Mouse (Mus musculus): ENCODE measurements around the gene Tbc1d14. TPM values are rescaled to one million over a fixed set of nuclear protein-coding genes. Genes with fewer than 3 reads are reported as not detected.

Gene Tbc1d14
- total and polyA plus RNA-seq, 2 experiments from 2014 or later: 3.9 to 8.3 TPM

- 64% methylated on average over 6 of the region's 6 CpGs for WGBS
- no peaks in the 10 kb centered on the region for H3K36me3 ChIP-seq (replicated peaks; ENCODE audit: control insufficient read depth, insufficient read depth, low read length)
- no peak overlapping the region for H3K9ac ChIP-seq (replicated peaks; ENCODE audit: low read depth, low read length)
- DNase-seq (ENCODE audit: low spot score) (no peak), ATAC-seq (ENCODE audit: insufficient read depth, low read depth) (no peak)
- H3K27me3 ChIP-seq (ENCODE audit: control insufficient read depth, insufficient read depth, low read length): no peaks in the 10 kb centered on the region
- no peaks in the 10 kb centered on the region for H3K9me3 ChIP-seq (replicated peaks; ENCODE audit: control insufficient read depth, low read length)
- no peak overlapping the region for H3K27ac ChIP-seq (ENCODE audit: low read depth)
- H3K4me2 ChIP-seq (ENCODE audit: low read depth, low read length): no peak overlapping the region
- 0 out of 2 replicates have a peak, but pooled peaks cover 5% of the 10 kb centered on the region for H3K4me1 ChIP-seq (ENCODE audit: control insufficient read depth, insufficient read depth)
- no peak overlapping the region for H3K4me3 ChIP-seq (ENCODE audit: low read depth, low read length)
- TF ChIP-seq EP300 (IDR thresholded peaks at IDR 0.05; ENCODE audit: low read depth) (no peak), CTCF (IDR thresholded peaks at IDR 0.05; ENCODE audit: low read depth) (no peak; the same call in 1 of the 2 replicates)
Observed at GRCm38 (mm10) chr5:36584299-36584698, 8.8 kb downstream of the Tbc1d14 start.

GRCm38 (mm10) chr5:36581924-36582642 lies 11.0 kb downstream of the Tbc1d14 start:
- no peaks in the 10 kb centered on the region for H3K36me3 ChIP-seq (replicated peaks; ENCODE audit: control insufficient read depth, insufficient read depth, low read length)
- WGBS: 2% methylated on average over 54 of the region's 54 CpGs
- H3K4me3 ChIP-seq (ENCODE audit: low read depth, low read length): peak overlapping the region; percentile 78
- H3K27ac ChIP-seq (ENCODE audit: low read depth): peak overlapping the region; percentile 89
- H3K9me3 ChIP-seq (replicated peaks; ENCODE audit: control insufficient read depth, low read length): no peaks in the 10 kb centered on the region
- peak overlapping the region; percentile 98 for H3K4me2 ChIP-seq (ENCODE audit: low read depth, low read length)
- peak; percentile 99 for ATAC-seq (ENCODE audit: insufficient read depth, low read depth)
- DNase-seq (ENCODE audit: low spot score): peak; percentile 99
- TF ChIP-seq EP300 (IDR thresholded peaks at IDR 0.05; ENCODE audit: low read depth) (no peak; the same call in 1 of the 2 replicates), CTCF (IDR thresholded peaks at IDR 0.05; ENCODE audit: low read depth) (no peak; the same call in 1 of the 2 replicates)
- H3K9ac ChIP-seq (replicated peaks; ENCODE audit: low read depth, low read length): peak overlapping the region; percentile 68
- 0 out of 2 replicates have a peak, but pooled peaks cover 5% of the 10 kb centered on the region for H3K4me1 ChIP-seq (ENCODE audit: control insufficient read depth, insufficient read depth)
- no peaks in the 10 kb centered on the region for H3K27me3 ChIP-seq (ENCODE audit: control insufficient read depth, insufficient read depth, low read length)

GRCm38 (mm10) chr5:36581259-36581923 lies 11.7 kb downstream of the Tbc1d14 start:
- H3K9ac ChIP-seq (replicated peaks; ENCODE audit: low read depth, low read length): peak overlapping the region; percentile 60
- H3K9me3 ChIP-seq (replicated peaks; ENCODE audit: control insufficient read depth, low read length): no peaks in the 10 kb centered on the region
- DNase-seq (ENCODE audit: low spot score): no peak
- H3K36me3 ChIP-seq (replicated peaks; ENCODE audit: control insufficient read depth, insufficient read depth, low read length): no peaks in the 10 kb centered on the region
- H3K4me3 ChIP-seq (ENCODE audit: low read depth, low read length): peak overlapping the region; percentile 78
- TF ChIP-seq EP300 (IDR thresholded peaks at IDR 0.05; ENCODE audit: low read depth): no peak
- ATAC-seq (ENCODE audit: insufficient read depth, low read depth): peak; percentile 2; the same call in 1 of the 2 replicates
- 0 out of 2 replicates have a peak, but pooled peaks cover 5% of the 10 kb centered on the region for H3K4me1 ChIP-seq (ENCODE audit: control insufficient read depth, insufficient read depth)
- no peaks in the 10 kb centered on the region for H3K27me3 ChIP-seq (ENCODE audit: control insufficient read depth, insufficient read depth, low read length)
- peak overlapping the region; percentile 47; the same call in 1 of the 2 replicates for H3K27ac ChIP-seq (ENCODE audit: low read depth)
- WGBS: 3% methylated on average over 38 of the region's 40 CpGs
- peak overlapping the region; percentile 98 for H3K4me2 ChIP-seq (ENCODE audit: low read depth, low read length)

- H3K4me1 ChIP-seq (ENCODE audit: control insufficient read depth, insufficient read depth): peaks cover 15% of the 10 kb centered on the region
- no peak overlapping the region for H3K9ac ChIP-seq (replicated peaks; ENCODE audit: low read depth, low read length)
- no peaks in the 10 kb centered on the region for H3K27me3 ChIP-seq (ENCODE audit: control insufficient read depth, insufficient read depth, low read length)
- no peak for DNase-seq (ENCODE audit: low spot score)
- TF ChIP-seq CTCF (IDR thresholded peaks at IDR 0.05; ENCODE audit: low read depth): no peak
- TF ChIP-seq EP300 (IDR thresholded peaks at IDR 0.05; ENCODE audit: low read depth): no peak
- H3K4me2 ChIP-seq (ENCODE audit: low read depth, low read length): no peak overlapping the region
- no peaks in the 10 kb centered on the region for H3K9me3 ChIP-seq (replicated peaks; ENCODE audit: control insufficient read depth, low read length)
- no peak overlapping the region for H3K4me3 ChIP-seq (ENCODE audit: low read depth, low read length)
- H3K36me3 ChIP-seq (replicated peaks; ENCODE audit: control insufficient read depth, insufficient read depth, low read length): no peaks in the 10 kb centered on the region
- ATAC-seq (ENCODE audit: insufficient read depth, low read depth): no peak
- WGBS: 84% methylated on average over 7 of the region's 7 CpGs
- H3K27ac ChIP-seq (ENCODE audit: low read depth): no peak overlapping the region
Observed at GRCm38 (mm10) chr5:36579967-36580366, 13.1 kb downstream of the Tbc1d14 start.

- 47% methylated on average over 2 of the region's 2 CpGs for WGBS
- Histone ChIP-seq H3K27me3 (ENCODE audit: control insufficient read depth, insufficient read depth, low read length) (no peaks in the 10 kb centered on the region), H3K4me2 (ENCODE audit: low read depth, low read length) (no peak overlapping the region), H3K9me3 (replicated peaks; ENCODE audit: control insufficient read depth, low read length) (no peaks in the 10 kb centered on the region), H3K36me3 (replicated peaks; ENCODE audit: control insufficient read depth, insufficient read depth, low read length) (no peaks in the 10 kb centered on the region), H3K4me3 (ENCODE audit: low read depth, low read length) (no peak overlapping the region), H3K4me1 (ENCODE audit: control insufficient read depth, insufficient read depth) (peaks cover 25% of the 10 kb centered on the region), H3K9ac (replicated peaks; ENCODE audit: low read depth, low read length) (no peak overlapping the region), H3K27ac (ENCODE audit: low read depth) (no peak overlapping the region)
- DNase-seq (ENCODE audit: low spot score) (no peak), ATAC-seq (ENCODE audit: insufficient read depth, low read depth) (no peak)
- TF ChIP-seq EP300 (IDR thresholded peaks at IDR 0.05; ENCODE audit: low read depth): no peak
- TF ChIP-seq CTCF (IDR thresholded peaks at IDR 0.05; ENCODE audit: low read depth): no peak
Observed at GRCm38 (mm10) chr5:36578982-36579381, 14.1 kb downstream of the Tbc1d14 start.

All from heart, postnatal 0 days (tissue).